Mouse (Mus musculus) forebrain, postnatal 0 days (tissue): ENCODE results near the gene Il4i1. TPM values are rescaled to one million over a fixed set of nuclear protein-coding genes. Genes with fewer than 3 reads are reported as not detected.

Experiments used
- ATAC-seq: fragments of 200-750 bp; cut with Nextera tagmentation; 2 replicates; pipeline ENCODE4 v1.8.0; 2017; ENCODE audit warnings: mild to moderate bottlenecking, moderate library complexity
- DNase-seq: peaks from one replicate; pipeline ENCODE4 v3.0.0-alpha.2; 2015
- H3K27ac ChIP-seq: fragments of 300-500 bp; sonication (generic); 2 replicates; pipeline ENCODE4 v1.5.1; 2014; ENCODE audit warnings: low read depth, mild to moderate bottlenecking, antibody characterized with exemption, low read length, moderate library complexity, mixed read lengths
- H3K27me3 ChIP-seq: fragments of 300-500 bp; sonication (generic); 2 replicates; pipeline ENCODE4 v1.6.1; 2014; ENCODE audit warnings: mild to moderate bottlenecking, low read length, mixed read lengths; ENCODE audit not compliant: insufficient read depth
- H3K36me3 ChIP-seq: fragments of 300-500 bp; sonication (generic); 2 replicates; pipeline ENCODE4 v1.6.1; 2014; ENCODE audit warnings: mild to moderate bottlenecking, moderate library complexity; ENCODE audit not compliant: insufficient read depth
- H3K4me1 ChIP-seq: fragments of 300-500 bp; sonication (generic); 2 replicates; pipeline ENCODE4 v1.6.1; 2014; ENCODE audit warnings: antibody characterized with exemption; ENCODE audit not compliant: insufficient read depth
- H3K4me2 ChIP-seq: fragments of 300-500 bp; sonication (generic); 2 replicates; pipeline ENCODE4 v1.6.1; 2014; ENCODE audit warnings: low read depth, mild to moderate bottlenecking, moderate library complexity
- H3K4me3 ChIP-seq: fragments of 300-500 bp; sonication (generic); 2 replicates; pipeline ENCODE4 v1.5.1; 2014; ENCODE audit warnings: low read depth, low read length, mixed read lengths
- H3K9ac ChIP-seq: fragments of 300-500 bp; sonication (generic); 2 replicates; pipeline ENCODE4 v1.6.1; 2014; ENCODE audit warnings: mild to moderate bottlenecking
- H3K9me3 ChIP-seq: fragments of 300-500 bp; sonication (generic); 2 replicates; pipeline ENCODE4 v1.6.1; 2016; ENCODE audit warnings: low read length
- CTCF ChIP-seq: sonication (generic); IDR thresholded peaks from 2 replicates; pipeline ENCODE4 v1.5.1; 2016; ENCODE audit warnings: antibody characterized with exemption, control low read depth, low read depth
- WGBS: fragments of 180-500 bp; shearing (Covaris S2); extraction: QIAGEN DNeasy Blood & Tissue Kit; methylation state at CpG from one replicate; pipeline ENCODE4 v1.1.7; 2014; 5-methylcytosine and 5-hydroxymethylcytosine counted together
- polyA plus RNA-seq: library from polyadenylated mRNA; unstranded; fragments of >200 nt; fragmentation: Nextera tagmentation; extraction: Ambion mirVana; gene quantifications from 2 replicates; pipeline ENCODE4 v1.2.1, GENCODE M21; 2015
- total RNA-seq: library from RNA; depleted of rRNA; stranded (reverse); fragments of >200 nt; gene quantifications from 2 replicates; pipeline ENCODE4 v1.2.3, GENCODE M21; 2014; rRNA removed

The Il4i1 gene
- total RNA-seq (0.15 and 1.3 TPM in 2 replicates), polyA plus RNA-seq (0.21 and 0.34 TPM in 2 replicates)

DNA sequence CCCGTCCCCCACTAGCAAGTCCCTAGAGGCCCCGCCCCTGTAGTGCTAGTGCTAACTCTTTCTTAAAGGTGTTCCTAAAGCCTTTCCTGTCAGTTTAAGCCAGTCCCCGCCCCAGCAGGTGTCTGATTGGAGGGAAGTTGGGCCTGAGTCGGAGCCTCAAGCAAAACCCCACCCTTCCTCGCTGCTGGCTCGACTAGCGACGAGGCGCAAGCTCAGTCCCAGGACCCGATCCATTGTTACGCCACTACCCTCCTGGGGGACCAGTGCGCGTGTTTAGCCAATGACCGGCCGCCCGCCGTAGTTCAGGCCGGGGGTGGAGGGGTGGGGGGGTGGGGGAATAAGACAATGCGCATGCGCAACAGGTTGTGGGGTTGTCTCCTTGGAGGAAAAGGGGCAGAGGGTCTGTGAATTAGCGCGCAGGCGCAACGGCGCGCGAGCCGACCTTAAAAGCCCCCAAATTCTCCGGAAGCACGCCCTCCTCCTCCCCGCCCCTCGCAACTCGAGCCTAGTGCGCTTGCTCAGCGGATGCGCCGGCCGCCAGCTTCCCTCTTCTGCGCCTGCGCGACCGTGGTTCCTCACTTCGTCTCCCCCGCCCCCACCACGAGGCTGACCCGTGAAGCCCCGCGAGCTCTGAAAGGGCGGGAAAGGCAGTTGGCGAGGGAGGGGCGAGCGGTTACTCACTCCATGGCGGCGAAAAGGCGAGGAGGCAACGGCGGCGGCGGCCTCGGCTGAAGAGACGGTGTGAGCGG is at the start of gene Il4i1, which contains the start of gene Nup62:
Gene Il4i1, plus strand, starts transcription at position 667 of the 749 bp plus-strand sequence.
Gene Nup62, plus strand, starts transcription at position 368 of the 749 bp plus-strand sequence.
- peak within 1 kb of the TSS; percentile 92 for H3K9ac ChIP-seq
- no peaks in the 10 kb centered on the region for H3K27me3 ChIP-seq
- H3K36me3 ChIP-seq: 0 out of 2 replicates have a peak, but pooled peaks cover 4% of the 10 kb centered on the region
- 2% methylated on average over 58 of the region's 62 CpGs for WGBS
- peak within 1 kb of the TSS; percentile 58 for H3K4me2 ChIP-seq
- ATAC-seq: peak; percentile 92
- no peaks in the 10 kb centered on the region for H3K9me3 ChIP-seq
- H3K27ac ChIP-seq: peak within 1 kb of the TSS; percentile 93
- peak within 1 kb of the TSS; percentile 89 for H3K4me3 ChIP-seq
- no peak for TF ChIP-seq CTCF
- DNase-seq: peak; percentile 100
- peaks cover 21% of the 10 kb centered on the region for H3K4me1 ChIP-seq

DNA sequence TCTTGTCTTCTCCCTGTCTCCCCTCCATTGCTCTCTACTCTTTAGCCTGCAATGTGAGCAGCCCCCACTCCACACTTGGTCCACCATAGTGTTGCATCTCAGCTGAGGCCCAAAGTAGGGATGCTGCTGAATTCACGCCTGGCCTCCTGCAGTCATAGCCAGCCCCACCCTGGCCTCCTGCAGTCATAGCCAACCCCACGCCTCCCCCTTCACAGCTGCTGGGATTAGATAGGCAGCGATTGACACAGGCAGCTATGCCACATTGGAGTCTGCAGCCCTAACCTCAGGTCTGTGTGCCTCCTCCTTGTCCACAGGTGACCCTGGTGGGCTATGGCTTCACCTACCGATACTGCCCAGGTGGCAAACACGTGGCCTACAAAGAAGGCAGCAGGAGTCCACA is 48.1 kb upstream of the Il4i1 start:
- no peak for TF ChIP-seq CTCF
- Histone ChIP-seq H3K27ac (no peak overlapping the region), H3K36me3 (peaks cover 42% of the 10 kb centered on the region), H3K27me3 (no peaks in the 10 kb centered on the region), H3K4me3 (no peak overlapping the region), H3K4me1 (no peaks in the 10 kb centered on the region), H3K9me3 (no peaks in the 10 kb centered on the region), H3K4me2 (no peak overlapping the region), H3K9ac (no peak overlapping the region)
- DNase-seq (no peak), ATAC-seq (no peak)
- WGBS: 91% methylated on average over 5 of the region's 5 CpGs

DNA sequence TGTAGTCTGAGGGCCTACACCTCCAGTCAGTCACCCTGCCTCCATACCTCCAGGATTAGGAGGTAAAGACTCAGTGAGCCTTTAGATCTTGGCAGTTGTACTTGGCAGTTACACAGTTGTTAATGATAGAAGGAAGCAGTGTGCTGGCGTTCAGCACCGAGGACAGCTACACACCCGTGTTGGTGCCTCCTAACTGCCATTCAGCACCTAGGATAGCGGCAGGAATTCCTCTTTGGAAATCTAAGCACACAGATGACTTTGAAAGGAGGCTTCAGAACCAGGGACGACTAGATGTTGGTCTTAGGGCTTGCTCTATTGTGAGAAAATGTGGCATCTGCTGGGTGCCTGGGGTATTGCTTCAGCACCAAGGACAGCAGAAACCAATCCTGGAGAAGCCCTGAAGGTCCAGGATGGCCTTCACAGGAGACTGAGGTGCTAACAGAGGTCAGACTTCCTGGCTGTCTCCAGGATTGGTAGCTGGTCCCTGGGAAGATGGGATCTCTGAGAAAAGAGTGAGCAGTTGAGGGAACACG is 46.1 kb upstream of the Il4i1 start:
- H3K4me1 ChIP-seq: no peaks in the 10 kb centered on the region
- H3K4me3 ChIP-seq: no peak overlapping the region
- H3K27ac ChIP-seq: no peak overlapping the region
- H3K27me3 ChIP-seq: no peaks in the 10 kb centered on the region
- H3K9ac ChIP-seq: no peak overlapping the region
- H3K36me3 ChIP-seq: peaks cover 47% of the 10 kb centered on the region
- 13% methylated on average over 6 of the region's 6 CpGs for WGBS
- TF ChIP-seq CTCF: 0 out of 2 replicates have a peak, but pooled peaks have one; percentile 5
- DNase-seq (peak; percentile 30), ATAC-seq (no peak)
- no peak overlapping the region for H3K4me2 ChIP-seq
- H3K9me3 ChIP-seq: no peaks in the 10 kb centered on the region

DNA sequence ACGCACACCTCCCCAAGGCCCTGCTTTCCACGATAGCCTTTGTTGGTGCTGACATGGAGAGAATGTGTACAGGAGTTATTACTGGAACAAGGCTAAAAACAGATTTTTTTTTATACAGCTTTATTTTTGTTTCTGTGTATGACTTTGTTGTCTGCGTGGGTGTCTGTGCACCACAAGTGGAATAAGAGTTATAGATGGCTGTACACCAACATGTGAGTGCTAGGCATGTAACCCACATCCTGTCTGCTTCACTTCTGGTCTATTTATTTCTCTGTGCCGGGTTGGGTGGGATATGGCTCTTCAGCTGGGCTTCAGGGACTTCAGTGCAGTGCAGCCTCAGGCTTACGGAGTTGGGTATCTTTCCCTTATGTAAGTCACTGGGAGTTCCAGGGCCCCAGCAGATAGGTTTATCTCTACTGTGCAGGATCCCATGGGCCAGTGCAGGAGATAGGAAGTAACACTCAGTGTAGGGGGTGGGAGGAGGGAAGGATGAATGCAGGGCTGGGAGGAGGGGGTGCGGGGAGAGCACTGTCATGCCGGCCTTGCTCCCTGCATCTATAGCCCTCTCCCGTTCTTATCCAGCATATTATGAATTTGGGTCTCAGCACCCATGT is 43.5 kb upstream of the Il4i1 start:
- Histone ChIP-seq H3K36me3 (peaks cover 54% of the 10 kb centered on the region), H3K4me1 (no peaks in the 10 kb centered on the region), H3K27me3 (no peaks in the 10 kb centered on the region), H3K9me3 (no peaks in the 10 kb centered on the region), H3K4me3 (no peak overlapping the region), H3K4me2 (no peak overlapping the region), H3K27ac (no peak overlapping the region), H3K9ac (no peak overlapping the region)
- 93% methylated on average over 8 of the region's 8 CpGs for WGBS
- no peak for DNase-seq
- TF ChIP-seq CTCF: no peak
- no peak for ATAC-seq

DNA sequence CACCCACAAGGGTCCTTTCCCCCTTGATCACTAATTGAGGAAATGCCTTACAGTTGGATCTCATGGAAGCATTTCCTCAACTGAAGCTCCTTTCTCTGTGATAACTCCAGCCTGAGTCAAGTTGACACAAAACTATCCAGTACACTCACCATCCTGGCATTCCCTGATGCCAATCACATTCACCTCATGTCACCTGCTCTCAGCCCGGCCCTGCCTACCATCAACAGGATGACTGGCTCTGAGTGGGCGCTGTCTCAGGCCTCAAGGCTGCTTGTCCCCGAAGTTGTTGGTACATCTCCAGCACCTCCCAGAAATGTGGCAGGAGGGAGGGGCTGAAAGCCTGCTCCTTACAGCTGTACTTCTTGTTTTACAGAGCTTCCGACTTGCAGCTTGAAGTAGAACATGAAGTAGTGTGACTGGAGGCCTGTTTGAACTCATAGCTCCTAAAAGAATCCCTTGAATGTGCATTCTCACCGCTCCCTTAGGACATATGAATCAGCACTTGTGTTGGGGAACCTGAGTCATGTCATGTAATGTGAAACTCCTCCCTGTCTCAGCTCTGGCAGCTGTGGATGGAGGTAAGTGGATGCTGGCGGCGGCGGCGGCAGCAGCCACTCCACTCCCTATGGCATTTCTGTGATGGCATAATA is 39.2 kb upstream of the Il4i1 start:
- no peak for TF ChIP-seq CTCF
- H3K36me3 ChIP-seq: peaks cover 30% of the 10 kb centered on the region; the same call in 1 of the 2 replicates
- no peak overlapping the region for H3K4me3 ChIP-seq
- H3K9ac ChIP-seq: no peak overlapping the region
- no peaks in the 10 kb centered on the region for H3K9me3 ChIP-seq
- H3K27ac ChIP-seq: no peak overlapping the region
- no peaks in the 10 kb centered on the region for H3K4me1 ChIP-seq
- ATAC-seq: no peak
- WGBS: 90% methylated on average over 9 of the region's 9 CpGs
- no peak for DNase-seq
- H3K4me2 ChIP-seq: no peak overlapping the region
- no peaks in the 10 kb centered on the region for H3K27me3 ChIP-seq

DNA sequence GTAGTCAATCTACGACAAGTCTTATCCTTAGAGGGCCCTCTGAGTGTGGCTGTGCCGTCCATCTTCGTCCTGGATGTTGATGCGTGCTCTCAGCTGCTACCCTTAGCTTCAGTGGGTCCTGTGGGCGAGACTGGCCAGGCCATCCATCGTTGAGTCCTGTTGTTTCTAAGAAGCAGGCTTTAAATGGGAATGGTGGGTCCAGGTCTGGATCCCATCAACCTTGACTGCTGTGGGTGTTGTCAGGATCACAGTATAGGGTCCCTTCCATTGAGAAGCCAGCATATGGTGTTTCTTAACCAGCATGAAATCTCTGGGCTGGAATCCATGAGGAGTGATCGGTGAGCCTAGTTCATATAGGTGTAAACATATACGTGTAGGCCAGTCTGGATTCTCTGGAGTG is 36.1 kb upstream of the Il4i1 start:
- no peak overlapping the region for H3K9ac ChIP-seq
- H3K36me3 ChIP-seq: peaks cover 20% of the 10 kb centered on the region; the same call in 1 of the 2 replicates
- DNase-seq (no peak), ATAC-seq (no peak)
- WGBS: 90% methylated on average over 8 of the region's 8 CpGs
- no peak overlapping the region for H3K4me3 ChIP-seq
- H3K4me1 ChIP-seq: no peaks in the 10 kb centered on the region
- TF ChIP-seq CTCF: no peak
- no peak overlapping the region for H3K4me2 ChIP-seq
- H3K27ac ChIP-seq: no peak overlapping the region
- H3K27me3 ChIP-seq: no peaks in the 10 kb centered on the region
- H3K9me3 ChIP-seq: no peaks in the 10 kb centered on the region
